Mouse (Mus musculus) midbrain, embryonic 16.5 days (tissue): ENCODE measurements around the gene Acoxl. TPM values are rescaled to one million over a fixed set of nuclear protein-coding genes. Genes with fewer than 3 reads are reported as not detected.

Source experiments
- ATAC-seq: fragments of 200-750 bp; cut with Nextera tagmentation; 2 replicates; pipeline ENCODE4 v1.8.0; 2017; ENCODE audit warnings: moderate TSS enrichment
- H3K27ac ChIP-seq: fragments of 300-500 bp; sonication (generic); 2 replicates; pipeline ENCODE4 v1.5.1; 2014; ENCODE audit warnings: mild to moderate bottlenecking, low read length, mixed read lengths
- H3K27me3 ChIP-seq: fragments of 300-500 bp; sonication (generic); 2 replicates; pipeline ENCODE4 v1.6.1; 2014; ENCODE audit warnings: low read depth, low read length, mixed read lengths; ENCODE audit not compliant: control insufficient read depth, insufficient read depth
- H3K36me3 ChIP-seq: fragments of 300-500 bp; sonication (generic); 2 replicates; pipeline ENCODE4 v1.6.1; 2014; ENCODE audit warnings: mild to moderate bottlenecking, low read length, moderate library complexity, mixed read lengths; ENCODE audit not compliant: control insufficient read depth, insufficient read depth
- H3K4me1 ChIP-seq: fragments of 300-500 bp; sonication (generic); 2 replicates; pipeline ENCODE4 v1.6.1; 2014; ENCODE audit warnings: mild to moderate bottlenecking, low read length, mixed read lengths; ENCODE audit not compliant: control insufficient read depth, insufficient read depth
- H3K4me2 ChIP-seq: fragments of 300-500 bp; sonication (generic); 2 replicates; pipeline ENCODE4 v1.6.1; 2014; ENCODE audit warnings: mild to moderate bottlenecking, low read length, mixed read lengths
- H3K4me3 ChIP-seq: fragments of 300-500 bp; sonication (generic); 2 replicates; pipeline ENCODE4 v1.5.1; 2014; ENCODE audit warnings: low read depth, mild to moderate bottlenecking, low read length, moderate library complexity, mixed read lengths
- H3K9ac ChIP-seq: fragments of 300-500 bp; sonication (generic); 2 replicates; pipeline ENCODE4 v1.6.1; 2014; ENCODE audit warnings: low read depth, low read length, mixed read lengths
- H3K9me3 ChIP-seq: fragments of 300-500 bp; sonication (generic); replicated peaks from 2 replicates; pipeline ENCODE4 v1.6.1; 2014; ENCODE audit warnings: mild to moderate bottlenecking, low read length, mixed read lengths; ENCODE audit not compliant: control insufficient read depth, poor library complexity, severe bottlenecking
- WGBS: fragments of 180-500 bp; shearing (Covaris S2); extraction: QIAGEN DNeasy Blood & Tissue Kit; methylation state at CpG from one replicate; pipeline ENCODE4 v1.1.7; 2014; 5-methylcytosine and 5-hydroxymethylcytosine counted together
- microRNA-seq: library from miRNA; unstranded; fragments of <30 nt; microRNA quantifications from one replicate; pipeline ENCODE4, GENCODE M21; 2017
- polyA plus RNA-seq: library from polyadenylated mRNA; unstranded; fragments of >200 nt; fragmentation: Nextera tagmentation; extraction: Ambion mirVana; gene quantifications from 2 replicates; pipeline ENCODE4 v1.2.1, GENCODE M21; 2015

The Acoxl gene
- polyA plus RNA-seq, 1 experiment from 2014 or later, result not detected

GRCm38 (mm10) chr2:128166623-128167423 is 328.1 kb downstream of the Acoxl start:
- H3K9ac ChIP-seq, result no peak overlapping the region
- H3K4me2 ChIP-seq, result no peak overlapping the region
- no peak overlapping the region for H3K4me3 ChIP-seq
- 57% methylated on average over 13 of the region's 13 CpGs for WGBS
- H3K36me3 ChIP-seq, result no peaks in the 10 kb centered on the region
- H3K9me3 ChIP-seq, result no peaks in the 10 kb centered on the region
- H3K27me3 ChIP-seq, result no peaks in the 10 kb centered on the region
- H3K4me1 ChIP-seq, result no peaks in the 10 kb centered on the region
- ATAC-seq, result peak; percentile 64; the same call in 1 of the 2 replicates
- no peak overlapping the region for H3K27ac ChIP-seq

GRCm38 (mm10) chr2:128167930-128168329 is 329.3 kb downstream of the Acoxl start:
- Histone ChIP-seq H3K27ac (no peak overlapping the region), H3K4me1 (no peaks in the 10 kb centered on the region), H3K9me3 (no peaks in the 10 kb centered on the region), H3K36me3 (no peaks in the 10 kb centered on the region), H3K27me3 (no peaks in the 10 kb centered on the region), H3K4me2 (no peak overlapping the region), H3K4me3 (no peak overlapping the region), H3K9ac (no peak overlapping the region)
- no peak for ATAC-seq
- 95% methylated on average over 12 of the region's 12 CpGs for WGBS

GRCm38 (mm10) chr2:128169486-128169885 is 330.8 kb downstream of the Acoxl start:
- H3K27me3 ChIP-seq, result no peaks in the 10 kb centered on the region
- no peak overlapping the region for H3K4me3 ChIP-seq
- WGBS, result 78% methylated on average over 5 of the region's 5 CpGs
- no peaks in the 10 kb centered on the region for H3K4me1 ChIP-seq
- H3K9me3 ChIP-seq, result no peaks in the 10 kb centered on the region
- no peak overlapping the region for H3K4me2 ChIP-seq
- no peak for ATAC-seq
- H3K9ac ChIP-seq, result no peak overlapping the region
- H3K36me3 ChIP-seq, result no peaks in the 10 kb centered on the region
- no peak overlapping the region for H3K27ac ChIP-seq

GRCm38 (mm10) chr2:128169972-128170371 is 331.3 kb downstream of the Acoxl start:
- no peaks in the 10 kb centered on the region for H3K27me3 ChIP-seq
- H3K27ac ChIP-seq, result no peak overlapping the region
- H3K9me3 ChIP-seq, result no peaks in the 10 kb centered on the region
- H3K4me1 ChIP-seq, result no peaks in the 10 kb centered on the region
- no peak for ATAC-seq
- H3K4me2 ChIP-seq, result no peak overlapping the region
- no peak overlapping the region for H3K9ac ChIP-seq
- H3K36me3 ChIP-seq, result no peaks in the 10 kb centered on the region
- H3K4me3 ChIP-seq, result no peak overlapping the region
- 75% methylated on average over 11 of the region's 11 CpGs for WGBS

GRCm38 (mm10) chr2:128170614-128171013 is 331.9 kb downstream of the Acoxl start:
- WGBS, result 90% methylated on average over 3 of the region's 3 CpGs
- no peak for ATAC-seq
- Histone ChIP-seq H3K4me1 (no peaks in the 10 kb centered on the region), H3K36me3 (no peaks in the 10 kb centered on the region), H3K4me3 (no peak overlapping the region), H3K4me2 (no peak overlapping the region), H3K27ac (no peak overlapping the region), H3K9me3 (no peaks in the 10 kb centered on the region), H3K9ac (no peak overlapping the region), H3K27me3 (no peaks in the 10 kb centered on the region)

GRCm38 (mm10) chr2:128172266-128172665 is 333.6 kb downstream of the Acoxl start:
- 93% methylated on average over 5 of the region's 5 CpGs for WGBS
- ATAC-seq, result no peak
- no peak overlapping the region for H3K4me3 ChIP-seq

More at GRCm38 (mm10) chr2:128172266-128172665, 333.6 kb downstream of the Acoxl start:
- peaks cover 9% of the 10 kb centered on the region for H3K4me1 ChIP-seq
- no peaks in the 10 kb centered on the region for H3K9me3 ChIP-seq
- H3K4me2 ChIP-seq, result no peak overlapping the region
- H3K27ac ChIP-seq, result no peak overlapping the region
- H3K27me3 ChIP-seq, result no peaks in the 10 kb centered on the region
- H3K36me3 ChIP-seq, result no peaks in the 10 kb centered on the region
- H3K9ac ChIP-seq, result no peak overlapping the region

Small RNA genes within 50 kb of the gene (microRNA-seq; reads per million reads assigned to microRNA genes)
- gene Gm22411, result not detected

Other genes starting within 250 kb of the Acoxl start
- gene Mal, start 182.2 kb upstream of the Acoxl start, polyA plus RNA-seq, result 1.3 and 2.0 TPM in 2 replicates
- gene Mall, start 108.9 kb upstream of the Acoxl start, polyA plus RNA-seq, result 0.77 and 0.82 TPM in 2 replicates
- gene Nphp1, start 50.0 kb upstream of the Acoxl start, polyA plus RNA-seq, result 17.0 and 18.2 TPM in 2 replicates
- 40.6 and 47.4 TPM in 2 replicates for gene Mtln, start 46.4 kb upstream of the Acoxl start, polyA plus RNA-seq
- gene Bub1, start 7.0 kb upstream of the Acoxl start, polyA plus RNA-seq, result 4.3 and 6.1 TPM in 2 replicates